Mouse (Mus musculus) thymus, postnatal 25 days (tissue): Measurements from ENCODE around the gene Ddhd1.

Source experiments
- DNase-seq: peaks from one replicate; pipeline ENCODE4 v3.0.0; 2022

Gene Ddhd1

GRCm38 (mm10) chr14:45657641-45658611, at the start of gene Ddhd1:
Gene Ddhd1, minus strand, starts transcription at chr14:45658143.
- peak; percentile 85 for DNase-seq

- no peak for DNase-seq
Observed at GRCm38 (mm10) chr14:45707176-45707910, 49.4 kb upstream of the Ddhd1 start.

GRCm38 (mm10) chr14:45700031-45700572, 42.2 kb upstream of the Ddhd1 start:
- DNase-seq = no peak

GRCm38 (mm10) chr14:45698867-45699266, 40.9 kb upstream of the Ddhd1 start:
- DNase-seq = no peak

- DNase-seq = no peak
Observed at GRCm38 (mm10) chr14:45696098-45696497, 38.2 kb upstream of the Ddhd1 start.

- DNase-seq = no peak
Observed at GRCm38 (mm10) chr14:45693891-45694290, 35.9 kb upstream of the Ddhd1 start.

- peak; percentile 40 for DNase-seq
Observed at GRCm38 (mm10) chr14:45690520-45691246, 32.7 kb upstream of the Ddhd1 start.

- DNase-seq = no peak
Observed at GRCm38 (mm10) chr14:45685313-45685712, 27.4 kb upstream of the Ddhd1 start.

- DNase-seq = no peak
Observed at GRCm38 (mm10) chr14:45676722-45677121, 18.8 kb upstream of the Ddhd1 start.

GRCm38 (mm10) chr14:45668325-45668724, 10.4 kb upstream of the Ddhd1 start:
- no peak for DNase-seq

GRCm38 (mm10) chr14:45667231-45667630, 9.3 kb upstream of the Ddhd1 start:
- no peak for DNase-seq

GRCm38 (mm10) chr14:45661575-45661974, 3.6 kb upstream of the Ddhd1 start:
- no peak for DNase-seq

GRCm38 (mm10) chr14:45660315-45660714, 2.4 kb upstream of the Ddhd1 start:
- DNase-seq = no peak

- DNase-seq = peak; percentile 66
Observed at GRCm38 (mm10) chr14:45656831-45657640, 907 bp downstream of the Ddhd1 start.

- no peak for DNase-seq
Observed at GRCm38 (mm10) chr14:45654876-45655416, 3.0 kb downstream of the Ddhd1 start.

GRCm38 (mm10) chr14:45653756-45654155, 4.2 kb downstream of the Ddhd1 start:
- DNase-seq = no peak

- DNase-seq = no peak
Observed at GRCm38 (mm10) chr14:45648999-45649818, 8.7 kb downstream of the Ddhd1 start.

- no peak for DNase-seq
Observed at GRCm38 (mm10) chr14:45648144-45648543, 9.8 kb downstream of the Ddhd1 start.

GRCm38 (mm10) chr14:45647632-45648031, 10.3 kb downstream of the Ddhd1 start:
- DNase-seq = no peak

- no peak for DNase-seq
Observed at GRCm38 (mm10) chr14:45647175-45647574, 10.8 kb downstream of the Ddhd1 start.

GRCm38 (mm10) chr14:45644786-45645185, 13.2 kb downstream of the Ddhd1 start:
- no peak for DNase-seq
